Mouse (Mus musculus) thymus, adult 2 months (tissue): ENCODE results near the gene Ctsc. TPM values are rescaled to one million over a fixed set of nuclear protein-coding genes. Genes with fewer than 3 reads are reported as not detected.

ENCODE experiments used
- DNase-seq: peaks from one replicate; pipeline ENCODE4 v3.0.0; 2021
- H3K27ac ChIP-seq: fragments of 200-500 bp; 2 replicates; pipeline ENCODE4 v1.5.1; 2012; ENCODE audit warnings: low read length, control low read depth; ENCODE audit not compliant: control insufficient read depth, insufficient read depth
- H3K27me3 ChIP-seq: fragments of 200-500 bp; 2 replicates; pipeline ENCODE4 v1.6.1; 2012; ENCODE audit warnings: mild to moderate bottlenecking, low read length, moderate library complexity, mixed read lengths; ENCODE audit not compliant: control insufficient read depth, insufficient read depth
- H3K36me3 ChIP-seq: fragments of 200-500 bp; 2 replicates; pipeline ENCODE4 v1.6.1; 2012; ENCODE audit warnings: mild to moderate bottlenecking, low read length, moderate library complexity; ENCODE audit not compliant: control insufficient read depth, insufficient read depth
- H3K4me1 ChIP-seq: fragments of 200-500 bp; replicated peaks from 2 replicates; pipeline ENCODE4 v1.6.1; 2012; ENCODE audit warnings: low read length; ENCODE audit not compliant: control insufficient read depth, insufficient read depth
- H3K4me3 ChIP-seq: fragments of 200-500 bp; 2 replicates; pipeline ENCODE4 v1.5.1; 2012; ENCODE audit warnings: mild to moderate bottlenecking, low read length, control low read depth, moderate library complexity; ENCODE audit not compliant: control insufficient read depth, insufficient read depth
- CTCF ChIP-seq: fragments of 200-500 bp; IDR thresholded peaks from 2 replicates; pipeline ENCODE4 v1.5.1; 2012; ENCODE audit warnings: mild to moderate bottlenecking, control low read depth, low read length, moderate library complexity, borderline replicate concordance; ENCODE audit not compliant: control insufficient read depth, poor library complexity, insufficient read depth; ENCODE audit errors: extremely low read depth
- POLR2A ChIP-seq: fragments of 200-500 bp; IDR thresholded peaks from 2 replicates; pipeline ENCODE4 v1.6.1; 2012; ENCODE audit warnings: mild to moderate bottlenecking, low read length, control low read depth, moderate library complexity; ENCODE audit not compliant: control insufficient read depth, poor library complexity, insufficient read depth; ENCODE audit errors: extremely low read depth
- WGBS: fragments of 180-500 bp; shearing (Covaris S2); methylation state at CpG from one replicate; pipeline ENCODE4 v1.1.7; 2018; 5-methylcytosine and 5-hydroxymethylcytosine counted together
- polyA plus RNA-seq: library from polyadenylated mRNA; depleted of rRNA; stranded (reverse); fragments of >200 nt; gene quantifications from 2 replicates; pipeline ENCODE4 v1.2.3, GENCODE M21; 2012

The Ctsc gene
- polyA plus RNA-seq, 1 experiment = 80.4 TPM

DNA sequence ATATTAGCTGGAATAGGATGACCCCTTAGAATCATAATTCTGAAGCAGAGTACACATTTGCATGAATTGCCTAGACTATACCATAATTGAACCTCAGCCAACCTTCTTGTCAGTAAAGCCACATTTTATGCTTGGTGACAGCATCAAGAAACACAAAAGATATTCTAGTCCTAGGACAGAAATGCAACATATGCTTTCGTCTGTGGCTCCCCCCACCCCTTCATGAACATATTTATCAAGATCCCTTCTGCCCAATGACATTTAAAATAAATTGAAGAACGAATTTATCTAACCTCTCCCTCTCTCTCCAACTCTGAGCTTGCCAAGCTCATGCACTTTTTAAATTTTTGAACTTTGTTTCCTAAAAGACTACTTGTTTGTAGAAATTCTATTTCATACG lies 38.5 kb downstream of the Ctsc start:
- TF ChIP-seq CTCF = no peak
- TF ChIP-seq POLR2A = no peak
- WGBS = 91% methylated on average over 3 of the region's 3 CpGs
- Histone ChIP-seq H3K4me1 (peaks cover 2% of the 10 kb centered on the region; the same call in 1 of the 2 replicates), H3K27me3 (no peaks in the 10 kb centered on the region), H3K27ac (no peak overlapping the region), H3K4me3 (no peak overlapping the region), H3K36me3 (no peaks in the 10 kb centered on the region)
- DNase-seq = no peak

- H3K27me3 ChIP-seq = no peaks in the 10 kb centered on the region
- 0% methylated on average over 1 of the region's 1 CpGs for WGBS
- H3K4me3 ChIP-seq = no peak overlapping the region
- peaks cover 2% of the 10 kb centered on the region; the same call in 1 of the 2 replicates for H3K4me1 ChIP-seq
- H3K27ac ChIP-seq = no peak overlapping the region; the same call in 1 of the 2 replicates
- TF ChIP-seq CTCF (no peak), POLR2A (no peak)
- DNase-seq = no peak
- H3K36me3 ChIP-seq = no peaks in the 10 kb centered on the region
Measured at GRCm38 (mm10) chr7:88318474-88318873, 40.6 kb downstream of the Ctsc start.

DNA sequence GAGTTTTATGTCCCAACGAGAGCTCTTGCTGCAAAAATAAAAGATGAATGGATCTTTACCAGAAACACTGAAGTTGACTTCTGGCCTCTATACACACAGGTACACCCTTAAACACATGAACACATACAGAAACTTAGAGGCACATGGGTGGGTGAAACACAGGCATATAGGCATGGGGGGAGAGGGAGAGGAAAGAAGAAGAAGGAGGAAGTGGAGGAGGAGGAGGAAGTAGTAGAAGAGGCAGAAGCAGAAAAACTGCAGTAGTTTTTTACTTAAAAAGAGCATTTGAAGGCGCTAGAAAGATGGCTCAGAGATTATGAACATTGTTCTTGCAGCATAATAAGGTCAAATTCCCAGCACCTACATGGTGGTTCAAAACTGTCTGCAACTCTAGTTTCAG lies 41.0 kb downstream of the Ctsc start:
- Histone ChIP-seq H3K27ac (no peak overlapping the region; the same call in 1 of the 2 replicates), H3K4me1 (peaks cover 2% of the 10 kb centered on the region; the same call in 1 of the 2 replicates), H3K4me3 (no peak overlapping the region), H3K27me3 (no peaks in the 10 kb centered on the region), H3K36me3 (no peaks in the 10 kb centered on the region)
- no peak for DNase-seq
- 38% methylated on average over 2 of the region's 2 CpGs for WGBS
- no peak for TF ChIP-seq POLR2A
- no peak for TF ChIP-seq CTCF

- H3K27ac ChIP-seq = peak overlapping the region; percentile 19; the same call in 1 of the 2 replicates
- no peaks in the 10 kb centered on the region for H3K27me3 ChIP-seq
- H3K4me1 ChIP-seq = peaks cover 2% of the 10 kb centered on the region; the same call in 1 of the 2 replicates
- no peak overlapping the region for H3K4me3 ChIP-seq
- no peak for TF ChIP-seq CTCF
- no peak for TF ChIP-seq POLR2A
- WGBS = 32% methylated on average over 3 of the region's 3 CpGs
- no peaks in the 10 kb centered on the region for H3K36me3 ChIP-seq
- DNase-seq = no peak
Measured at GRCm38 (mm10) chr7:88319414-88320140, 41.7 kb downstream of the Ctsc start.

DNA sequence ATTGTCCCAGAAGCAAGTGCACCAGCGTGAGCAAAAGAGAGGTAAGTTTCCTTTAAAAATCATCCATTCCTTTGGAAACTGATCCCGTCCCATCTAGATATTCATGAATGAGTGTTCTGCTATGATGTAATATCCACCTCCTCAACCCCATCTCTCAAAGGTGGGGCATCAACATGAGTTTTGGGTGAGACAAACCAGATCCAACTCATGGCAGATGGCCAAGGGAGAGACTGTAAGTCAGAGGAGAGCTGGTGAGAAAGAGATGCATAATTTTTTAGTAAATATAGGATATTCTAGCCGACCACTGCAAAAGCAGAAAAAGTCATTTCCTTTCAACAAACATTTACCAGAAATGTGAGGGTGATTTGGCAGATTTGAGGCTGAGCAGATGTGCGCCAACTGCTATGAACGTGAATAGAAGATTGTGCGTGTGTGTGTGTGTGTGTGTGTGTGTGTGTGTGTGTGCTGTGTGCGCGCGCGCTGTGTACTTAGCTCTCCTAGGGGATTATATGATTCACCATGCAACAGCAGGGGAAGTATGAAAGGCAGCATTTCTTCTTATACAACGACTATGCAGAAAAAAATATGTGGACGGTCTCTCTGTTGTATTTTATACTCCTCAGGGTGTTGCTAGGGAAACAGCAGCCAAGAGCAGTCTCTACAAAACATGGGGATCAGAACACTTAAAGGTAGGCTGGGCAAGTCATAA lies 42.9 kb downstream of the Ctsc start:
- Histone ChIP-seq H3K27ac (no peak overlapping the region), H3K4me1 (peaks cover 2% of the 10 kb centered on the region; the same call in 1 of the 2 replicates), H3K27me3 (no peaks in the 10 kb centered on the region), H3K36me3 (no peaks in the 10 kb centered on the region), H3K4me3 (no peak overlapping the region)
- DNase-seq = peak; percentile 9
- TF ChIP-seq POLR2A (no peak), CTCF (no peak)
- 22% methylated on average over 12 of the region's 12 CpGs for WGBS

- Histone ChIP-seq H3K36me3 (no peaks in the 10 kb centered on the region), H3K27ac (no peak overlapping the region), H3K4me1 (peaks cover 2% of the 10 kb centered on the region; the same call in 1 of the 2 replicates), H3K27me3 (no peaks in the 10 kb centered on the region), H3K4me3 (no peak overlapping the region)
- 99% methylated on average over 2 of the region's 2 CpGs for WGBS
- TF ChIP-seq CTCF = no peak
- TF ChIP-seq POLR2A = no peak
- no peak for DNase-seq
Measured at GRCm38 (mm10) chr7:88322431-88322830, 44.5 kb downstream of the Ctsc start.
